Mouse (Mus musculus) hindbrain, embryonic 15.5 days (tissue): ENCODE data around the gene Jagn1. TPM values are rescaled to one million over a fixed set of nuclear protein-coding genes. Genes with fewer than 3 reads are reported as not detected.

ENCODE experiments used
- ATAC-seq: fragments of 200-750 bp; cut with Nextera tagmentation; 2 replicates; pipeline ENCODE4 v1.8.0; 2017; ENCODE audit warnings: low read depth, moderate number of reproducible peaks, moderate TSS enrichment; ENCODE audit not compliant: low FRiP score
- H3K27ac ChIP-seq: fragments of 300-500 bp; sonication (generic); replicated peaks from 2 replicates; pipeline ENCODE4 v1.5.1; 2015; ENCODE audit warnings: mild to moderate bottlenecking, inconsistent platforms
- H3K27me3 ChIP-seq: fragments of 300-500 bp; sonication (generic); 2 replicates; pipeline ENCODE4 v1.6.1; 2015; ENCODE audit warnings: control low read depth, inconsistent platforms
- H3K36me3 ChIP-seq: fragments of 300-500 bp; sonication (generic); 2 replicates; pipeline ENCODE4 v1.6.1; 2015; ENCODE audit warnings: control low read depth, inconsistent platforms
- H3K4me1 ChIP-seq: fragments of 300-500 bp; sonication (generic); replicated peaks from 2 replicates; pipeline ENCODE4 v1.6.1; 2015; ENCODE audit warnings: control low read depth, inconsistent platforms
- H3K4me2 ChIP-seq: fragments of 300-500 bp; sonication (generic); 2 replicates; pipeline ENCODE4 v1.6.1; 2015; ENCODE audit warnings: moderate library complexity, mild to moderate bottlenecking, inconsistent platforms
- H3K4me3 ChIP-seq: fragments of 300-500 bp; sonication (generic); 2 replicates; pipeline ENCODE4 v1.5.1; 2015; ENCODE audit warnings: mild to moderate bottlenecking, inconsistent platforms
- H3K9ac ChIP-seq: fragments of 300-500 bp; sonication (generic); 2 replicates; pipeline ENCODE4 v1.6.1; 2015; ENCODE audit warnings: inconsistent platforms
- H3K9me3 ChIP-seq: fragments of 300-500 bp; sonication (generic); 2 replicates; pipeline ENCODE4 v1.6.1; 2016; ENCODE audit warnings: control low read depth, inconsistent platforms
- WGBS: fragments of 180-500 bp; shearing (Covaris S2); methylation state at CpG from one replicate; pipeline ENCODE4 v1.1.7; 2015; 5-methylcytosine and 5-hydroxymethylcytosine counted together
- polyA plus RNA-seq: library from polyadenylated mRNA; unstranded; fragments of >200 nt; fragmentation: Nextera tagmentation; extraction: Ambion mirVana; gene quantifications from 2 replicates; pipeline ENCODE4 v1.2.1, GENCODE M21; 2015

Jagn1 gene
- polyA plus RNA-seq, 1 experiment from 2014 or later: 98.2 TPM

DNA sequence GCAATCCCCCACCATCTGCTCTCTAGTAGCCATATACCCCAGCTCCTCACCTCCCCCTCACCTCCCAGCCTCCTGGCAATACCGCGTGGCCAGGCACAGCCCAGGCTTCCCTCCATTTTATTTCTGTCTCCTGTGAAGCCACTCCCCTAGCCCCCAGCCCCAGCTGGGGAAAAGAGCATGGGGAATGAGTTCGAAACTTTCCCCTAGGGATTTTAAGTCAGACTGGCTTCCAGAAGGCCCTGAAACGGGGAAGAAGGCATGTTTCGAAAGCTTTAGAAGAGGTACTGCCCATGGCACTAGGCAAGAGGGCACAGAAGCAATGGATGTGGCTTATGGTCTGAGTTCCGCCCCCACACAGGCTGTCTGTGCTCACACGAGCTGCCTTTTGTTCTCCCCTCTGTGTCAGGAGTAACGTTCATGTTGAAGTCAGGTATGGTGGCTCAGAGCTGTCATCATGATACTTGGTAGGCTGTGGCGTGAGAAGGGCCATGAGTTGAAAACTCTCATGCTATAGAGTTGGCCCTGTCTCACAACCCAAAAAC is 6.6 kb upstream of the Jagn1 start, which contains the start of gene Cidec:
Gene Cidec, minus strand, starts transcription at position 97 of the 542 bp plus-strand sequence.
- no peak within 1 kb of the TSS for H3K9ac ChIP-seq
- H3K4me1 ChIP-seq: no peaks in the 10 kb centered on the region
- no peaks in the 10 kb centered on the region for H3K27me3 ChIP-seq
- H3K27ac ChIP-seq: no peak within 1 kb of the TSS
- H3K4me3 ChIP-seq: no peak within 1 kb of the TSS
- H3K4me2 ChIP-seq: no peak within 1 kb of the TSS
- H3K9me3 ChIP-seq: no peaks in the 10 kb centered on the region
- H3K36me3 ChIP-seq: no peaks in the 10 kb centered on the region
- no peak for ATAC-seq
- 77% methylated on average over 9 of the region's 9 CpGs for WGBS

DNA sequence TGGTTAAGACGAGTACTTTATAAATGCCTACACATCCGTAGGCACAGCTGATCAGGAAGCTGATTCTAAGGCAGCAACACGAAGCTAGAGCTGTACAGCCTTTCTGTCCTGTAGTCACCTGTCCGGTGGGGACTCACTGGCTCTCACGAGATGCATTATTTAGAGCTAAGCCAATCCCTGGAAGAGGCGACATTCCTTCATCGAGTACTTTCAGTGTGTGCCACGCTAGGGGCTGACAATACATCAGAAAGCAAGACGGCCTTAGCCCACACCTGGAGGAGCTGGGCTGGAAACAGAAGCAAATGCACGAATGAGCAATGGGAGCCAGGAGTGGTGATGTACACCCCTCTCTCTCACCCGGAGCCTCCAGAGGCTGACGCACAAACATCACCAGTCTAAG is 5.2 kb upstream of the Jagn1 start:
- H3K9ac ChIP-seq: no peak overlapping the region
- no peaks in the 10 kb centered on the region for H3K9me3 ChIP-seq
- H3K27me3 ChIP-seq: no peaks in the 10 kb centered on the region
- H3K4me1 ChIP-seq: 0 out of 2 replicates have a peak, but pooled peaks cover 4% of the 10 kb centered on the region
- H3K27ac ChIP-seq: no peak overlapping the region
- H3K36me3 ChIP-seq: no peaks in the 10 kb centered on the region
- no peak overlapping the region for H3K4me3 ChIP-seq
- no peak overlapping the region for H3K4me2 ChIP-seq
- 76% methylated on average over 12 of the region's 12 CpGs for WGBS
- ATAC-seq: no peak

DNA sequence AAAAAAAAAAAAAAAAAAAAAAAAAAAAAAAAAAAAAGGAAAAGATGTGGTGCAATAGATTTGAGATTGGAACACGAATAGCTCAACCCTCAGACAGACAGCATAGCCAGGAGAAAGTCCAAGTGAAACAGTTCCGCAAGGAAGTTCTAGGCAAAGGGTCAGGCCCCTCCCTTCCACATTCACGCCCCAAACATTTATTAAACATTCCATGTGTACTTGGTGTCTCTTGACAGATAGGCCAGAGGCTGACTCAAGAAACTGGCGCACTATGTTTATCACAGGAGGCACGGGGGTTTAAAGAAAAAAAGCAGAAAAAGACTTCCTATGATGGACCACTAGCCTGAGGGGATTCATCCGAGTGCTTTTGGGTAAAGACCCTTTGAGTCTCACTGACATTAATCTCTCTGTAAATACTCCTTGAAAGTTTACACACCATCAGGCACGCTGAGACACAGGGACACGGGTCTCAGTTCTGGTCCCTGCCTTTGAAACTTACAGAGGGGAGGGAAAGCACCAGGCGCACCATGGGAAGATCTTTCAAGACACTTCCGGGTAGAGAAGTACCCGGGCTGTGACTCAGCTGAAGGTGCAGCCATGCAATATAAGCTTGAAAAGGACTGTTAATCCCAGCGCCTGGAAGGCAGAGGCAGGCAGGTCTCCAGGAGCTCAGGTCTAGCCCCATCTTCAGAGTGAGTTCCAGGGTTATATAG is 3.5 kb upstream of the Jagn1 start:
- Histone ChIP-seq H3K4me3 (no peak overlapping the region), H3K9ac (no peak overlapping the region), H3K36me3 (no peaks in the 10 kb centered on the region), H3K27ac (no peak overlapping the region), H3K4me1 (peaks cover 13% of the 10 kb centered on the region), H3K4me2 (no peak overlapping the region), H3K27me3 (no peaks in the 10 kb centered on the region), H3K9me3 (no peaks in the 10 kb centered on the region)
- WGBS: 70% methylated on average over 12 of the region's 12 CpGs
- ATAC-seq: no peak

DNA sequence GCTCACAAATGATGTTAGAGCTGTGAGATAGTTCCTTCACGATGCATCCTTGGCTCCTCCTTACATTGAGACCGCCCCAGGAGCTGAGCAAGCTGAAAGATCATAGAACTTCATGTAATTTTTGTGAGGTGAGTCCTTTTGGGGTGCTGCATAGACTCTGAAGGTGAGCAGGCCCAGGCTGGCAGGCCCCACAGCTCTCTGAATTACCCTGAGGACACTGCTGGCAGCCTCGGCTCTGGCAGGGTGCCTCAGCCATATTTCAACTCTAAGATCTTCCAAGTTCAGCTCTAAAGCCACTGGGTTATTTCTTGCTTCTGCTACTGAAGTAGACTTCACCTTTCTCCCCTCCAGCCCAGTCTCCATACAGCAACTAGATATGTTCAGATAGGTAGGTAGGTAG is 1.7 kb upstream of the Jagn1 start:
- Histone ChIP-seq H3K4me1 (peaks cover 17% of the 10 kb centered on the region), H3K27ac (no peak overlapping the region), H3K4me2 (no peak overlapping the region), H3K4me3 (no peak overlapping the region), H3K36me3 (no peaks in the 10 kb centered on the region), H3K27me3 (no peaks in the 10 kb centered on the region), H3K9ac (no peak overlapping the region), H3K9me3 (no peaks in the 10 kb centered on the region)
- no peak for ATAC-seq
- WGBS: 89% methylated on average over 3 of the region's 3 CpGs

DNA sequence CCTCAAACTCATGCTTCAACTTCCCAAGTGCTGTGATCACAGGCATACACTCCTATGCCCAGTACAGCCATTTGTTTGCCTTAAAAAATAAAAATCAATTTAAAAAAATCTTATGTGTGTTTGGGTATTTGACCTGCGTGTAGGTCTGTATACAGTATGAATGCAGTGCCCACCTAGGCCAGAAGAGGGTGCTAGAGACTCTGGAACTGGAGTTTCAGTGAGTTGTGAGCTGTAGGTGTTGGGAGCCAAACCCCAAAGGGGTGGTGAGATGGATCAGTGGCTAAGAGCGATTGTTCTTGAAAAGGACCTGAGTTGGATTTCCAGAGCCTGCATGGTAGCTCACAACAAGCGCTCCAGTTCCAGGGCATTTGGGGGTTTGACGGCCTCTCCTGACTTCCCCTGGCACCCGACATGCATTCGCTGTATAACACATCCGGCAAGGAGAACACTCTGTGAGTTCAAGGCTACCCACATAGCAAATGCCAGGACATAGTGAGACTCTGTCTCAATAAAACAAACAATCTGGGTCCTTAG is 1.2 kb upstream of the Jagn1 start:
- Histone ChIP-seq H3K9me3 (no peaks in the 10 kb centered on the region), H3K9ac (no peak overlapping the region), H3K27me3 (no peaks in the 10 kb centered on the region), H3K4me2 (no peak overlapping the region), H3K36me3 (no peaks in the 10 kb centered on the region), H3K4me3 (no peak overlapping the region), H3K27ac (no peak overlapping the region), H3K4me1 (peaks cover 17% of the 10 kb centered on the region)
- WGBS: 55% methylated on average over 7 of the region's 7 CpGs
- ATAC-seq: no peak

DNA sequence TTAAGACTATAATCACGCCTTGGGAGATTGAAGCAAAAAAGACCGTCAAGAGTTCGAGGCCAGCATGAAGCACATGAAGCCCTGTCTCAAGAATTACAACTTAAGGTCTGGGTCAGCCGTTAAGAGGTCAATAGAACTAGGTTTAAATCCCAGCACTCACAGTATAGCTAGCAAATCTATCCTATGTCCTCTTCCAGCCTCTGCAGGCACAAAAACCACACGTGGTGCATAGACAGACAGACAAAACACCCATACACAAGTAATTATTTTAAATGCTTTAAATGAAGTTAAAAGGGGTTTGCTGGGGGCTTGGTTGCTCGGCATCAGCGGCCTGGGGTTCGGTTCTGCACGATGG is 305 bp upstream of the Jagn1 start:
- ATAC-seq: peak; percentile 72
- Histone ChIP-seq H3K9ac (peak overlapping the region; percentile 85), H3K27me3 (no peaks in the 10 kb centered on the region), H3K4me1 (peaks cover 17% of the 10 kb centered on the region), H3K36me3 (peaks cover 5% of the 10 kb centered on the region; the same call in 1 of the 2 replicates), H3K27ac (peak overlapping the region; percentile 80), H3K4me3 (peak overlapping the region; percentile 77), H3K4me2 (peak overlapping the region; percentile 75), H3K9me3 (no peaks in the 10 kb centered on the region)
- 43% methylated on average over 9 of the region's 9 CpGs for WGBS

DNA sequence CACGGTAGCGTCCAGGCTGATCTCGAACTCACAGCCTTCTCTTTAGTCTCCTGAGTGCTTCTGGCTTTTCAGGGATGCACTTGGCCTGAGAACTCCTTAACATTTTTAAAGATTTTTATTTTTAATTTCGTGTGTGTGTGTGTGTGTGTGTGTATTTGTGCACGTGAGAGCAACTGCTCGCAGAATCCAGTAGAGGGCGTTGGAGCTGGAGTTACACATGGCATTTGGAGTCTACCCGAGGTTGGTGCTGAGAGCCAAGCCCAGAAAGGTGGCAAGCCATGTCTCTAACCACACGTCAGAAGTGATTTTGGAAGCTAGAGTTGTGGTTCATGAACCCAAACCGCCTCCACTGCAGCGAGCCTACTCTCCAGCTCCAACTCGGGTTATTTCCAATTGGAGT is 722 bp downstream of the Jagn1 start:
- H3K36me3 ChIP-seq: peaks cover 15% of the 10 kb centered on the region
- ATAC-seq: no peak
- H3K4me1 ChIP-seq: peaks cover 17% of the 10 kb centered on the region
- H3K9ac ChIP-seq: peak overlapping the region; percentile 85
- 48% methylated on average over 12 of the region's 12 CpGs for WGBS
- H3K9me3 ChIP-seq: no peaks in the 10 kb centered on the region
- H3K27ac ChIP-seq: peak overlapping the region; percentile 80
- H3K27me3 ChIP-seq: no peaks in the 10 kb centered on the region
- peak overlapping the region; percentile 75 for H3K4me2 ChIP-seq
- peak overlapping the region; percentile 77 for H3K4me3 ChIP-seq

DNA sequence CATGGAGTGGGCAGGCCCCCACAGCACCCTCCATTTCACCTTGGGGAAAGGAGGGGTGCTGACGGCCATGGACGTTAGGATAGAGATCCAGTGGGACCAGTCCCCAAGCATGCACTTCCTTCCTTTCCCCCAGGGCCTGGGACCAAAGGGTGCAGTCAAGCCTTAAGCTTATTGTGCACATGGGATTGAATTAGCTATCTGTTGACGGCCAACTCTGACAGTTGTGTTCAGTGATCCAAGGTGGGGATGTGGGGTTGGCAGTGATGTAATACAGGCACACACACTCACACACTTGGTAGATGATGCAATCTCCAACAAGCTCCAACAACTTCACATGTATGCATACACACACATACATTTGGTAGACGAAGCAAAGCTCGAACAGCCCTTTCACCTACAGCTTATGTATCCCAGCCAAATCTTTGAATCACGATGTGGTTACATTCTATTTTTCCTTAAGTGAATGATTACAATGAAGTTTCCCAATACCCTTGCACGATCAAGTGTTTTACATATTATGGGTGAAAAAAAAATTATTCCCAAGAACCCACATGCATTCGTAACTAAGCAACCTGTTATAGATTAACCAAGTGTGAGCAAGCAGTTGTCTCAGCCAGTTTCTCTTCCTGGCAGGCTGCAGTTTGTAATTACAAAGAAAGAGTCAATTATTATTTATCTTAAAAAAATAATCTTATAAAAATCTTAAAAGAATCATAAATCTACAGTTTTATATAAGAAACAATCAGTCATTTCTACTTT is 2.0 kb downstream of the Jagn1 start:
- no peak overlapping the region for H3K4me3 ChIP-seq
- 75% methylated on average over 7 of the region's 8 CpGs for WGBS
- ATAC-seq: no peak
- peaks cover 17% of the 10 kb centered on the region for H3K4me1 ChIP-seq
- no peaks in the 10 kb centered on the region for H3K27me3 ChIP-seq
- H3K9me3 ChIP-seq: no peaks in the 10 kb centered on the region
- H3K36me3 ChIP-seq: peaks cover 24% of the 10 kb centered on the region
- no peak overlapping the region for H3K27ac ChIP-seq
- H3K4me2 ChIP-seq: no peak overlapping the region
- H3K9ac ChIP-seq: no peak overlapping the region

DNA sequence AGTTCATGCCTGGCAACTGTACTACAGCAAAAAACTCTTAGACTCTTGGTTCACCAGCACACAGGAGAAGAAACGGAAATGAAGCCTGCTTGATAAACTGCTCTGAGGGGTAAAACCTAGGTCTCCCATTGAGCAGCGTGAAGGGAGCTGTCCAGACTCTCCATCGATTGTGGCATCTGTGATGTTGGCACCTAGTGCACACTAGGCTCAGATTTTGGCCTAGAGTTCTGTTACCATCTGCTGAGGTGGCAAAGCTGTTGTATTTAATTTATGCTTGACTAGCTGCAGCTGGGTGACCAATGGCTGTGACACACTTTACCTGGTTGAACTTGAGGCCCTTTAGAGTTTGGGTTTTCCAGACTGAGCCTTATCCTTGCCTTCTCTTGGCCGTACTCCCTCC is 5.3 kb downstream of the Jagn1 start:
- 91% methylated on average over 4 of the region's 4 CpGs for WGBS
- Histone ChIP-seq H3K9ac (no peak overlapping the region), H3K27me3 (no peaks in the 10 kb centered on the region), H3K27ac (no peak overlapping the region), H3K4me2 (no peak overlapping the region), H3K4me3 (no peak overlapping the region), H3K9me3 (no peaks in the 10 kb centered on the region), H3K36me3 (peaks cover 24% of the 10 kb centered on the region), H3K4me1 (peaks cover 12% of the 10 kb centered on the region)
- ATAC-seq: no peak

DNA sequence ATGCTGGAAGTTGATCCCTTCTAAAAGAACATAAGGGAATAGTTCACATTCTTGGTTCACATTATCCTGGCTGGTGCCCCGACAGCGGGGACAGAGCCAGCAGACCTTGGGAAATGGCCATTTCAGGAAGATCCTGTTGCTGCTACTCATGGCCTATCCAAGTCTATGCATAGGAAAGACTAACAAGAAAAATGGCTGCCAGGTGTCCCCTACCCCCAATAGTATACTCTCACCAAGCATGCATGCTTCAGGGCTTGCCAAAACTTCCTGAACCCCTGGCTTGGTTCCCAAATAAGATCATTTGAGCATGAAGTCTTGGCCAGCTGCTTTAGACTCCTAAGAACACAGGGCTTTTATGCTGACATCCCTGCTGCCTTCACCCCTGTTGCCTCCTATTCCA is 9.5 kb downstream of the Jagn1 start:
- Histone ChIP-seq H3K4me1 (no peaks in the 10 kb centered on the region), H3K27me3 (no peaks in the 10 kb centered on the region), H3K4me2 (no peak overlapping the region), H3K4me3 (no peak overlapping the region), H3K9me3 (no peaks in the 10 kb centered on the region), H3K27ac (no peak overlapping the region), H3K9ac (no peak overlapping the region), H3K36me3 (peaks cover 22% of the 10 kb centered on the region)
- 78% methylated on average over 2 of the region's 2 CpGs for WGBS
- ATAC-seq: no peak; the same call in 1 of the 2 replicates

DNA sequence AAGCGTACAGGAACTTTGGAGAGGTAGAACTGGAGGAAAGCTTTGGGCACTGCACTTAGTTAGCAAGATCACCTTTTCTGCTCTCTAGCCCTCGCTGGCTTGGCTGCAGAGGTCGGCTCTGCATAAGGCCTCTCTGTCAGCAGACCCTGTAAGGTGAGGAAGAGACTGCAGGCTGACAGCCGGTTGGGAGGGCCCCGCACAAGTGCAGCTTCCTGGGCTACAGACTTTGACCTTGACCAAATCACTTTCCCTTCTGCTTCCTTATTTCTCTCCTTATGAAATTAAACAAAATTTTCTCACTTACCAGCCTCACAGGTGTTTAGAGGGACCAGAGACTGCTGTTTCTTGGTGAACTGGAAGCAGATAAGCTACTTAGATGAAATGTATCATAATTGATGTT is 12.6 kb downstream of the Jagn1 start:
- no peak overlapping the region for H3K4me2 ChIP-seq
- H3K27me3 ChIP-seq: no peaks in the 10 kb centered on the region
- no peak for ATAC-seq
- no peaks in the 10 kb centered on the region for H3K4me1 ChIP-seq
- no peaks in the 10 kb centered on the region for H3K36me3 ChIP-seq
- H3K27ac ChIP-seq: no peak overlapping the region
- H3K4me3 ChIP-seq: no peak overlapping the region
- H3K9ac ChIP-seq: no peak overlapping the region
- H3K9me3 ChIP-seq: no peaks in the 10 kb centered on the region
- WGBS: 74% methylated on average over 5 of the region's 5 CpGs

DNA sequence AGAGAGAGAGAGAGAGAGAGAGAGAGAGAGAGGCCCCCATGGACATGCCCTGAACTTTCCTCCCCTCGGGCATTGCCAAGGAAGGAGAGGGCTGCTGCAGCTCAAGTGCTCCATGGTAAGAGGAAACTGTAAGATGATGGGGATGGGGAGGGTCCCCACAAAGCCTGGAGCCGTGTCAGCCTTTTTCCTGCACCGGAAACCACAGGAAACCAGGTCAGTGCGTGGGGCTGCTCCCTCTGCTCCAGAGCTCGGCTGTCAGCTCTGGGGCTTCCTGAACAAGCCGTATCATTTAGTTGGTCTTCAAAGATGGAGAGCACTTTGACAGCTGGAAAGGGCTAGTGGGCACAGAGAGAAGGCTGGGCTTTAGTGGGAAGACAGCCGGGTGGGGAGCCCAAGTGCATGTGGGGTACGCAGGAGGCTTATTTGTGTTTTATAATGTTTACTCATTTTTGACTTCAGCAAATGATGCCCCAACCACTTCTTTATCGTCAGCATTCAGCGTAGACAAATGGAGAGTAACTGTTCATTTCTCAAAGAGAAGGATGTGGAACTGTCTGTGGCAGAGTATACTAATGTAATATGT is 15.7 kb downstream of the Jagn1 start, which contains the start of gene Il17re:
Gene Il17re, plus strand, starts transcription at position 533 of the 583 bp plus-strand sequence.
- H3K4me3 ChIP-seq: no peak within 1 kb of the TSS
- no peak for ATAC-seq
- H3K4me1 ChIP-seq: no peaks in the 10 kb centered on the region
- H3K9ac ChIP-seq: no peak within 1 kb of the TSS
- no peak within 1 kb of the TSS for H3K27ac ChIP-seq
- H3K4me2 ChIP-seq: no peak within 1 kb of the TSS
- no peaks in the 10 kb centered on the region for H3K36me3 ChIP-seq
- 86% methylated on average over 10 of the region's 10 CpGs for WGBS
- H3K27me3 ChIP-seq: no peaks in the 10 kb centered on the region
- no peaks in the 10 kb centered on the region for H3K9me3 ChIP-seq
